Mouse (Mus musculus): Measurements from ENCODE around the gene Csf3. TPM values are rescaled to one million over a fixed set of nuclear protein-coding genes. Genes with fewer than 3 reads are reported as not detected.

The Csf3 gene
- 0.15 TPM in 1 of 2 replicates, not detected in the other for polyA plus RNA-seq (2012; rRNA removed)

GRCm38 (mm10) chr11:98701213-98701670, at the start of gene Csf3:
TSS of gene Csf3 (plus strand) at chr11:98701263.

GRCm38 (mm10) chr11:98664091-98664490, 37.0 kb upstream of the Csf3 start, which contains the start of gene Gsdma:
TSS of gene Gsdma (plus strand) at chr11:98664351.

GRCm38 (mm10) chr11:98681786-98682745, 19.0 kb upstream of the Csf3 start, which contains the start of gene Psmd3:
TSS of gene Psmd3 (plus strand) at chr11:98682554.

DNA sequence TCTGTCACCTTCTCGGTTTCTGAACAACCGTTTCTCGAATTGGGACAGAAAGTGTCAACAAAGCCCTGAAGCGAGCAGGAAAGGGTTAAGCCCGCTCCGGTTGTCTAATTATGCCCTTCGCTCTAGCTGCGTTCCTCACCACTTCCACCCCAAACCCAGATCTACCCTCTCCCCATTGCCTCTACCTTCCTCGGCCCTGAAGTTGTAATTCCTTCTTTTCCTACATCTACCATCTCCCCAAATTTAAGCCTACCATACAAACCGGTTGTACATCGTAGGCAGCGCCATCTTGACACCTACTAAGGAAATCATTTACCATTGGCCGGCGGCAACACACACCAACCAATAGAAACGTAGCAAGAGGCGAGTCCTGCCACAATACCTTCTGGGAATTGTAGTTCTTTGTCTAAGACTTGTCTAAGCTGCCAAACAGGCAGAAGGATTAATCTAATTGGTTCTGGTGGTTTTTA, 28.1 kb downstream of the Csf3 start, which contains the start of gene Med24:
Gene Med24, minus strand, starts transcription at position 317 of the 470 bp plus-strand sequence.

GRCm38 (mm10) chr11:98740393-98741050, 39.5 kb downstream of the Csf3 start, which contains the start of gene Thra:
TSS of gene Thra (plus strand) at chr11:98740638.

Other genes starting within 250 kb of the Csf3 start
- 2.0 and 3.7 TPM in 2 replicates for gene Ikzf3, start 155.2 kb upstream of the Csf3 start, polyA plus RNA-seq (2012; rRNA removed)
- gene Zpbp2, start 150.2 kb upstream of the Csf3 start, polyA plus RNA-seq (2012; rRNA removed) = 0.07 TPM in 1 of 2 replicates, not detected in the other
- gene Ormdl3, start 113.9 kb upstream of the Csf3 start, polyA plus RNA-seq (2012; rRNA removed) = 45.6 and 52.7 TPM in 2 replicates
- gene Lrrc3c, start 103.0 kb upstream of the Csf3 start, polyA plus RNA-seq (2012; rRNA removed) = not detected in 2 replicates
- gene Gm12355, start 75.6 kb upstream of the Csf3 start, polyA plus RNA-seq (2012; rRNA removed) = not detected in 2 replicates
- not detected in 2 replicates for gene Gsdma3, start 74.9 kb upstream of the Csf3 start, polyA plus RNA-seq (2012; rRNA removed)
- not detected in 2 replicates for gene Gsdma2, start 54.5 kb upstream of the Csf3 start, polyA plus RNA-seq (2012; rRNA removed)
- gene Gsdma, start 36.9 kb upstream of the Csf3 start, polyA plus RNA-seq (2012; rRNA removed) = 0.69 and 0.73 TPM in 2 replicates
- gene Psmd3, start 18.7 kb upstream of the Csf3 start, polyA plus RNA-seq (2012; rRNA removed) = 141 and 155 TPM in 2 replicates
- gene Med24, start 28.2 kb downstream of the Csf3 start, polyA plus RNA-seq (2012; rRNA removed) = 55.2 and 59.0 TPM in 2 replicates
- 92.5 and 95.9 TPM in 2 replicates for gene Thra, start 39.4 kb downstream of the Csf3 start, polyA plus RNA-seq (2012; rRNA removed)
- gene Nr1d1, start 74.1 kb downstream of the Csf3 start, polyA plus RNA-seq (2012; rRNA removed) = 109 and 137 TPM in 2 replicates
- gene Msl1, start 94.3 kb downstream of the Csf3 start, polyA plus RNA-seq (2012; rRNA removed) = 41.3 and 41.4 TPM in 2 replicates
- gene Casc3, start 103.6 kb downstream of the Csf3 start, polyA plus RNA-seq (2012; rRNA removed) = 29.8 and 31.0 TPM in 2 replicates
- gene Rapgefl1, start 135.5 kb downstream of the Csf3 start, polyA plus RNA-seq (2012; rRNA removed) = 101 and 113 TPM in 2 replicates
- gene Wipf2, start 162.4 kb downstream of the Csf3 start, polyA plus RNA-seq (2012; rRNA removed) = 13.4 and 17.6 TPM in 2 replicates
- 0.47 and 0.62 TPM in 2 replicates for gene Cdc6, start 206.5 kb downstream of the Csf3 start, polyA plus RNA-seq (2012; rRNA removed)
- 29.3 and 34.7 TPM in 2 replicates for gene Rara, start 226.6 kb downstream of the Csf3 start, polyA plus RNA-seq (2012; rRNA removed)